Mouse (Mus musculus) Patski (cell line): ENCODE results near the gene Fam222a. TPM values are rescaled to one million over a fixed set of nuclear protein-coding genes. Genes with fewer than 3 reads are reported as not detected.

Experiments used
- ATAC-seq: fragments of 100-300 bp; one replicate; pipeline ENCODE4 v1.8.0; 2021
- CTCF ChIA-PET: fragments of 350-600 bp; sonication (Branson Sonifier 250); formaldehyde crosslinking; loops from one replicate; lab custom pipeline; 2022; ENCODE audit warnings: inconsistent platforms; lab: Charles Lee
- POLR2A ChIA-PET: fragments of 350-600 bp; sonication (Branson Sonifier 250); formaldehyde crosslinking; loops from one replicate; lab custom pipeline; 2022; ENCODE audit warnings: antibody characterized with exemption, inconsistent platforms; lab: Charles Lee
- DNase-seq: peaks from one replicate; pipeline ENCODE4 v3.0.0-alpha.2; 2011; ENCODE audit warnings: low read depth, low spot score
- H3K27me3 ChIP-seq: fragments of 371-371 bp; one replicate; pipeline ENCODE4 v1.5.1; 2021
- CTCF ChIP-seq: fragments of 100-300 bp; IDR thresholded peaks from one replicate; pipeline ENCODE4 v1.5.1; 2021
- in situ Hi-C: fragments of 300-500 bp; cut with MboI; formaldehyde crosslinking; loops from 3 replicates; pipeline ENCODE4 v1.11.1; 2018; ENCODE audit warnings: low pct_unique_long_range_greater_than_20kb, mixed read lengths
- polyA plus RNA-seq: library from polyadenylated mRNA; unstranded; gene quantifications from one replicate; pipeline ENCODE4 v1.2.3, GENCODE M21; 2021

Fam222a gene
- polyA plus RNA-seq, 1 experiment from 2014 or later: 2.1 TPM

DNA sequence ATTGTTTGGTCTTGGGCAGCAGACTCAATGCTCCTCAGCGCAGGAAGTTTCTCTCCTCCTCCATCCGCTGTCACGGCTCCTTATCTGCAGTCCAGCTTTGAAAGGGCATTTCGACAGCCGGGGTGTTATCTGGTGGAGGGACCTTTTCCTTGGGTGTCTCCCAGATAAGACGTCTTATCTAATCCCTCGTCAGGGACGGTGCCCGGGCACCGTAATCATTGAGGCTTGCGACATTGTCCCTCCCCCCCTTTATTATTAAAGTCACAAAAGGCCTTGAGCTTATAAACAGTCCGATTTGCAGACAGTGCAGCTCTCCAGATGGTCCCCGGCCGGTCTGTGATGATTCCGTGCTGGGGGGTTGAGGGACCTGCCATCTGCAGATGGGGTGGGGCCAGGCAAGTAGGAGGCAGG, 23.3 kb downstream of the Fam222a start:
- no peak for TF ChIP-seq CTCF
- ATAC-seq: no peak
- ChIA-PET CTCF (interaction anchor here (1.0 to 1.1 kb wide), 2 partner anchors 13 to 23 kb away, joined by 3 read pairs; partner anchors contain the start of gene Fam222a), POLR2A (no interaction called here)
- no peak for DNase-seq
- in situ Hi-C loops: no loop called here
- H3K27me3 ChIP-seq: no peaks in the 10 kb centered on the region

DNA sequence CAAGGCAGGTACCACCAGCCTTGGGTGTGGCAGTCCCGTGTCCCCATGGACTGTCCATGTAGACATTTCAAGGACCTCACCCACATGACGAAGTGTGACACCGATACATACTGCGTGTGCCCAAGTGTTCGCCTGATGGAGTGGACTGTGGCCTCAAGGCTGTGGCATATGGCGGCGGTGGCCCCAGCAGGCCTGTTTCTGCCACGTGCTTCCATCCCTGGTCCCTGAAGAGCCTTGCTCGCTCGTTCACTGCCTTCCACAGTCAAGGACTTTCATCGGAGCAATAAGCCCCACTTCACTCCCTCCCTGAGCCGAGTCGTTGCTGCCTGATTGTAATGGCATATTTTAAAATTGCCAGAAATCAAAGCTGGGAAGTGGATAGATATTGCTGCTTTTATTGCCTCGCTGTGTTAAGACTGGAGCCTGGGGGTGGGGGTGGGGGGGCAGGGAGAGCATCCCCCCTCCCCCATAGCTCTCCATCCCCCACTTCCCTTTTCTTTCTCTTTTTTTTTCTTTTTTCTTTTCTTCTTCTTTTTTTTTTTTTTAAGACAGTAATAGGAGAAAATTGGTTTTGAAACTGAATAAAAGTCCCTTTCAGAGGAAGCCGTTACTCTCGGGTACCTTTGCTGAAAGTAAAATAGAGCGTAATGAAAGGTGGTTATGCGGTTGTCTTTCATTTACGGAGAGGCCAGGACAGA, 24.8 kb downstream of the Fam222a start:
- DNase-seq (no peak), ATAC-seq (no peak)
- ChIA-PET POLR2A (no interaction called here), CTCF (no interaction called here)
- no peak for TF ChIP-seq CTCF
- in situ Hi-C loops: no loop called here
- H3K27me3 ChIP-seq: no peaks in the 10 kb centered on the region

DNA sequence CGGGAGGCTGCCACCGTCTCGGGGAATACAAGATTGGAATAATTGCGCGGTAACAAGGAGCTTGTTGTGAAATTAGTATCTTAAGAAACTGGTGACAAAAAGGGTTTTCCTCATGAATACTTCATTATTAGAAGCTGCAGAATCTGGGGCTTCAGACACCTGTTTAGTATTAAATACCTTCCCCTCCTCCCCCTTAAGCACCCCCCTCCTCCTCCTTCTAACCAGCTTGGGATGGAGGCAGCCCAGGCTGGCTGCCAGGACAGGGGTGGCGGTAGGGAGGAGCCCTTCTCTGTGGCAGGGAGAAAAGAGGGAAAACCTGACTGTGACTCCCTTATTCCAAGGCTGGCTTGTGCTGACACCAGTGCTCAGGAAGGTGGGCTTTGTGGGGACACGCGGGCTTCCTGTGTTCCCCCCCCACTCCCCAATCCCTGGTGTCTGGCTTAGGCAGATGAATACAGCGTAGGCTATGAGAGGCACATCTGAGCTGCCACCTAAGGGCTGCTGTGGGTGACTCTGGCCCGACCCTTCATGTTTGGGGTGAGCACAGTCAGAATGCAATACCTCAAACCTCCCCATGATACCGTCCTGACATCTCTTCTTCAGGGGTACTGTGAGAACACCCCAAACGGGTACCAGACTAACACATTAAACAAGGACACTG, 25.5 kb downstream of the Fam222a start:
- DNase-seq: no peak
- in situ Hi-C loops: no loop called here
- TF ChIP-seq CTCF: no peak
- CTCF ChIA-PET: no interaction called here
- ATAC-seq: no peak
- no peaks in the 10 kb centered on the region for H3K27me3 ChIP-seq
- POLR2A ChIA-PET: no interaction called here

DNA sequence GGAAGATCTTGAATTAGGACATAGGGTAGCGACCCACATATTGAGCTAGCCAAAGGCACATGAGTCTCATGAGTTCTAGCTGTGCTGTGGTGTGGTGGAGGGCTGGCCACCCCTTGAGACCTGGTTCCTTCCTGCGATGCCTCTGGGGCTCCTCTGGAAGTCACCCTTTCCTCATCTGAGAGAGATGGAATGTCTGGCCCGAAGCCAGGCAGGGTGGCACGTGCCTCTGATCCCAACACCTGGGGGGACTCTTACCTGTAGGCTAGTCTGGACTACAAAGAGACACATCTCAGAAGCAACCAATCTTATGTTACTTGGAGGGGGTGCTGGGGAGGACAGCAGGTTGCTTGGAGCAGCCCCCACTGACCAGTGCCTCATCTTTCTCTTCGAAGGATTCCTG, 26.1 kb downstream of the Fam222a start:
- POLR2A ChIA-PET: no interaction called here
- CTCF ChIA-PET: interaction anchor here (0.9 kb wide), 1 partner anchor 10 kb away, joined by 5 read pairs; no protein-coding TSS in a partner anchor
- ATAC-seq (no peak), DNase-seq (no peak)
- no peaks in the 10 kb centered on the region for H3K27me3 ChIP-seq
- no peak for TF ChIP-seq CTCF
- in situ Hi-C loops: no loop called here

DNA sequence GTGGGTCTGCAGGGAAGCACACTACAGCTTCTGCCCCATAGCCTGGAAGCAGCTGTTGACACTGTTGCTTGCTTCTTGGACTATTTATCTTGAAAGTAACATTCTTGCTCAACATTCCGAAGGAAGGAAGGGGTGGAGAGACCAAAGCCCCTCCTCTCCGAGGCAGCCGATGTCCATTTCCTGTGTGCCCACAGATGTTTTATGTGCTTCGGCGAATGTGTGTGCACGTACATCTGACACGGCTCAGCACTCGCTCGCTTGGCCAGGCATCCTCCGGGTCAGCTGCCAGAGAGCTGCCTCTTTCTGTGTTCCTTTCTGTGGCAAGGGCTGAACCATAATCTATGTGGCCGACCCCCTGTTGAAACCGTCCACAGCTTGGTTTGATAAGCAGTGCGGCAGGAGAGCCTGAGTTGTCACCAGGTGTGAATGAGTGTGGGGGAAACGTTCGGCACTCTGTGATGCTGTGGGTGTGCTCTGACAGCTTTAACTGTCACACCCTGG, 27.0 kb downstream of the Fam222a start:
- ChIA-PET CTCF (interaction anchor here (0.9 kb wide), 1 partner anchor 9 kb away, joined by 5 read pairs; no protein-coding TSS in a partner anchor), POLR2A (interaction anchor here (0.5 kb wide), 1 partner anchor 1831 kb away, joined by 4 read pairs; no protein-coding TSS in a partner anchor)
- H3K27me3 ChIP-seq: no peaks in the 10 kb centered on the region
- ATAC-seq (no peak), DNase-seq (no peak)
- in situ Hi-C loops: no loop called here
- TF ChIP-seq CTCF: no peak

DNA sequence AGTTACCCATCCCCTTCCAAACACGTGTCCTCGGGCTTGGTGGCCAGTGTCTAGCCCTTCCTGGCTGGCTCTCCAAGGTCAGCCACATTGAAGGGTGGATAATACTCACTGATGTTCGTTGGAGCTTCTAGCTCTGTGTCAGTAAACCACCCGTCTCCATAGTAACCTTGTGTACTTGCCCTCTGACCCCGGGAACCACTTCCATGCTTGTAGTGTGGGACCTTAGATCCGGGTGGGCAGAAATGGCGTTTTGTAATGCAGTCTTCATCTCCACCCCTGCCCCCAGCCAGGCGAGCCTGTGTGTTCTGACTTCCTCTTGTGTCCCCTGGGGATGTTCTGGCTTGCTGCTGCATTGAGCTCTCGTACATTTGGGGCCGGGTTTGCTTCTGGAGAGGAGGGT, 28.8 kb downstream of the Fam222a start:
- in situ Hi-C loops: no loop called here
- TF ChIP-seq CTCF: no peak
- no peaks in the 10 kb centered on the region for H3K27me3 ChIP-seq
- CTCF ChIA-PET: interaction anchor here (1.0 to 3.6 kb wide), 4 partner anchors 8 to 12 kb away, joined by 3 to 14 read pairs (median 4); no protein-coding TSS in a partner anchor
- DNase-seq (no peak), ATAC-seq (no peak)
- POLR2A ChIA-PET: no interaction called here

DNA sequence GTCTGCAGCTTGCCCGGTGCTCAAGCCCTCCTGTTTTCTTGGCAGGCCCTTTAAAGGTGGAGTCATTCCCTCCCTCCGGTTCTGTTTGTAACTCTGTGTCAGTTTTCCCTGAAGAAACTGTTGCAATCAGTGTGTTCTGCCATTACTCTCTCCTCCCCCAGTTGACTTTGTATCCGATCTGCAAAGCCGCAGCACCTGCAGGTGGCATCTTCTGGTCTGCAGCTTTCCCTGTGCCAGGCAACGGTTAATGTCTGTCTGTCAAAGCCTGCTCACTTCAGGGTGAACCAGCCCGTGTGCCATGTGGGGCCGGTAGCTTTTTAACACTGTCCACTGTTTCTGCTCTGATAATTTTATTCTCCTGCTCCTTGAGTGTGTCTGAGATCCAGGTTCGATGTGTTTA, 29.4 kb downstream of the Fam222a start:
- no peak for TF ChIP-seq CTCF
- ChIA-PET CTCF (interaction anchor here (1.0 to 3.6 kb wide), 3 partner anchors 10 to 12 kb away, joined by 3 to 14 read pairs (median 4); no protein-coding TSS in a partner anchor), POLR2A (no interaction called here)
- H3K27me3 ChIP-seq: no peaks in the 10 kb centered on the region
- DNase-seq (no peak), ATAC-seq (peak; percentile 7)
- in situ Hi-C loops: no loop called here

DNA sequence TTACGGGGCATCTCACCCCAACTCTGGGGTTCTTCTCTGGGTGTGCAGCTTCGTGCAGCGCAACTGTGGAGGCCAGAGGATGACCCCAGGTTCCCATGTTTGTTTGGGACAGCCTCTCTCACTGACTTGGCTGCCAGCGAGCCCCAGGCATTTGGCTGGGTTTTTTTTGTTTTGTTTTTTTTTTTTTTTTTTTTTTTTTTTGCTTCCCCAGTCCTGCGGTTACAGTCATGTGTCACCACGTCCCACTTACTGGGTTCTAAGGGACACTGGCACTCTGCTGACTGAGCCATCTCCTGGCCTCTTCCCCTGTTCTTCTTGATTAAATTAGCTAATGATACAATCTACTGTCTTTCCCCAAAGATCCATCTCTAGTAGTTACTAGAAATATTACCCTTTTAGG, 29.8 kb downstream of the Fam222a start:
- no peak for TF ChIP-seq CTCF
- DNase-seq (no peak), ATAC-seq (no peak)
- in situ Hi-C loops: no loop called here
- ChIA-PET POLR2A (interaction anchor here (0.5 kb wide), 1 partner anchor 178 kb away, joined by 4 read pairs; the partner anchor contains the start of gene Git2), CTCF (interaction anchor here (1.0 to 3.6 kb wide), 3 partner anchors 9 to 137 kb away, joined by 3 to 14 read pairs (median 3); no protein-coding TSS in a partner anchor)
- no peaks in the 10 kb centered on the region for H3K27me3 ChIP-seq

DNA sequence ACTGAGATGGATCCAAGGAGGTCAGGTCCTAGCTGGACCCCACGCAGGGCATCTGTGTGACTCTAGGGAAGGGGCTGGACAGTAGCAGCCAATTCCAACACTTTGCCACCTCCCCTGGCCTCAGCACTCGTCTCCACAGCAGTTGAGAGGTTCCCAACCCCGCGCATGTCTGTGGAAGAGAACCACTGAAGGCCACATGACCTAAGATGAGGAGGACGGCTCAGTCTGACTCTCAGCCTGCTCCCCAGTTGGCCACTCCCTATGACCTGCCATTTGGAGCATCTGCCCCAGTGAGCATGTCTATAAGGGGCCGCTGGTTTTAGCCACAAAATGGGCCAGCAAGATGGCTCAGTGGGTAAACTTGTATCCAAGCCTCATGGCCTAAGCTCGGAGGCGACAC, 34.2 kb downstream of the Fam222a start:
- in situ Hi-C loops: no loop called here
- ChIA-PET CTCF (interaction anchor here (1.1 to 2.0 kb wide), 5 partner anchors 12 to 140 kb away, joined by 3 to 6 read pairs (median 3); partner anchors contain the start of gene Fam222a), POLR2A (no interaction called here)
- ATAC-seq (no peak), DNase-seq (no peak)
- no peaks in the 10 kb centered on the region for H3K27me3 ChIP-seq
- TF ChIP-seq CTCF: no peak

DNA sequence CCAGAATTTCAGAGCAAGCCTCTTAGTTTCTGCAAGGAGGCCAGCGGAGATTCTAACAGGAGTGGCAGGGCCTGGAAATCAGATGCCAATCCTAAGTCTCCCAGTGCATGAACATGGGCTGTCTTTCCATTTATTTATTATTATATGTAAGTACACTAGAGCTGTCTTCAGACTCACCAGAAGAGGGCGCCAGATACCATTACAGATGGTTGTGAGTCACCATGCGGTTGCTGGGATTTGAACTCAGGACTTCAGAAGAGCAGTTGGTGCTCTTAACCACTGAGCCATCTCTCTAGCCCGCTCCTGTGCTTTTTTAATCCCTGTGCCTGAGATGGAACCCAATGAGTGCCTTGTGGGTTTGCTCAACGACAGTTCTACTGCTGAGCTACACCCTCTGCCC, 36.2 kb downstream of the Fam222a start:
- no peak for TF ChIP-seq CTCF
- H3K27me3 ChIP-seq: no peaks in the 10 kb centered on the region
- POLR2A ChIA-PET: no interaction called here
- in situ Hi-C loops: no loop called here
- no peak for ATAC-seq
- CTCF ChIA-PET: interaction anchor here (0.8 to 2.8 kb wide), 6 partner anchors 8 to 44 kb away, joined by 3 to 9 read pairs (median 4); partner anchors contain the start of gene Fam222a
- no peak for DNase-seq
